Mouse (Mus musculus): ENCODE measurements around the gene Kcp.

DNA sequence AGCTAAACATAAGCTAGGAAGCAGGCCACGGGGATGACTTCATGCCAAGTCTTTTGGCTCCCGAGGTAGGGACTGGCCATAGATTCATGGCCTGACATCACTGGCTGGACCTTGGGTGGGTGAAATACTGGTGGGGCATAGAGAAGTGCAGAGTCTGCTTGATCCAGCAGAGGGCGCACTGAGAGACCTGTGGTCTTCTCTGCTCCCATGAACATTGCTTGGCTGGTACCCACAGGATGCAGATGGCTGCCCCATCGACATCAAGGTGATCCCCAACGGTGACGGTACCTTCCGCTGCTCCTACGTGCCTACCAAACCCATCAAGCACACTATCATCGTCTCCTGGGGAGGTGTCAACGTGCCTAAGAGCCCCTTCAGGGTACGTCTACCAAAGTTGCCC, 63.0 kb downstream of the Kcp start:
- peak; percentile 79 for TF ChIP-seq CTCF (IDR thresholded peaks at IDR 0.05; ENCODE audit: low read depth)
- no peak for TF ChIP-seq EP300 (optimal IDR thresholded peaks at IDR 0.05)
